Mouse (Mus musculus): ENCODE data around the gene Ift140. TPM values are rescaled to one million over a fixed set of nuclear protein-coding genes. Genes with fewer than 3 reads are reported as not detected.

Ift140 gene
- polyA plus RNA-seq, 1 experiment, result 22.9 TPM

- DNase-seq (ENCODE audit: low read depth), result peak; percentile 69
- TF ChIP-seq CTCF (IDR thresholded peaks at IDR 0.05; ENCODE audit: borderline replicate concordance, extremely low read depth, insufficient read depth, insufficient read length) (no peak), POLR2A (IDR thresholded peaks at IDR 0.05; ENCODE audit: borderline replicate concordance, extremely low read depth, insufficient read depth, insufficient read length, poor library complexity, severe bottlenecking) (no peak)
Observed at GRCm38 (mm10) chr17:25077771-25078372, 62.0 kb downstream of the Ift140 start.

- no peak for TF ChIP-seq CTCF (IDR thresholded peaks at IDR 0.05; ENCODE audit: borderline replicate concordance, extremely low read depth, insufficient read depth, insufficient read length)
- TF ChIP-seq POLR2A (IDR thresholded peaks at IDR 0.05; ENCODE audit: borderline replicate concordance, extremely low read depth, insufficient read depth, insufficient read length, poor library complexity, severe bottlenecking), result no peak
- no peak for DNase-seq (ENCODE audit: low read depth)
Observed at GRCm38 (mm10) chr17:25080210-25080609, 64.3 kb downstream of the Ift140 start.

GRCm38 (mm10) chr17:25080960-25081381 lies 65.1 kb downstream of the Ift140 start:
- peak; percentile 14 for DNase-seq (ENCODE audit: low read depth)
- TF ChIP-seq CTCF (IDR thresholded peaks at IDR 0.05; ENCODE audit: borderline replicate concordance, extremely low read depth, insufficient read depth, insufficient read length) (no peak), POLR2A (IDR thresholded peaks at IDR 0.05; ENCODE audit: borderline replicate concordance, extremely low read depth, insufficient read depth, insufficient read length, poor library complexity, severe bottlenecking) (no peak)

GRCm38 (mm10) chr17:25082081-25082847 lies 66.4 kb downstream of the Ift140 start:
- no peak for DNase-seq (ENCODE audit: low read depth)
- TF ChIP-seq CTCF (IDR thresholded peaks at IDR 0.05; ENCODE audit: borderline replicate concordance, extremely low read depth, insufficient read depth, insufficient read length) (no peak), POLR2A (IDR thresholded peaks at IDR 0.05; ENCODE audit: borderline replicate concordance, extremely low read depth, insufficient read depth, insufficient read length, poor library complexity, severe bottlenecking) (no peak)

- TF ChIP-seq CTCF (IDR thresholded peaks at IDR 0.05; ENCODE audit: borderline replicate concordance, extremely low read depth, insufficient read depth, insufficient read length) (no peak), POLR2A (IDR thresholded peaks at IDR 0.05; ENCODE audit: borderline replicate concordance, extremely low read depth, insufficient read depth, insufficient read length, poor library complexity, severe bottlenecking) (no peak)
- no peak for DNase-seq (ENCODE audit: low read depth)
Observed at GRCm38 (mm10) chr17:25082887-25083286, 67.0 kb downstream of the Ift140 start.

- DNase-seq (ENCODE audit: low read depth), result peak; percentile 41
- no peak for TF ChIP-seq POLR2A (IDR thresholded peaks at IDR 0.05; ENCODE audit: borderline replicate concordance, extremely low read depth, insufficient read depth, insufficient read length, poor library complexity, severe bottlenecking)
- peak; percentile 24; the same call in 1 of the 2 replicates for TF ChIP-seq CTCF (IDR thresholded peaks at IDR 0.05; ENCODE audit: borderline replicate concordance, extremely low read depth, insufficient read depth, insufficient read length)
Observed at GRCm38 (mm10) chr17:25083444-25083931, 67.6 kb downstream of the Ift140 start, which contains the start of gene Tmem204. Gene Tmem204, minus strand, starts transcription at chr17:25083591.

GRCm38 (mm10) chr17:25084835-25085385 lies 69.0 kb downstream of the Ift140 start:
- TF ChIP-seq CTCF (IDR thresholded peaks at IDR 0.05; ENCODE audit: borderline replicate concordance, extremely low read depth, insufficient read depth, insufficient read length), result no peak
- no peak for TF ChIP-seq POLR2A (IDR thresholded peaks at IDR 0.05; ENCODE audit: borderline replicate concordance, extremely low read depth, insufficient read depth, insufficient read length, poor library complexity, severe bottlenecking)
- DNase-seq (ENCODE audit: low read depth), result no peak

- no peak for TF ChIP-seq CTCF (IDR thresholded peaks at IDR 0.05; ENCODE audit: borderline replicate concordance, extremely low read depth, insufficient read depth, insufficient read length)
- TF ChIP-seq POLR2A (IDR thresholded peaks at IDR 0.05; ENCODE audit: borderline replicate concordance, extremely low read depth, insufficient read depth, insufficient read length, poor library complexity, severe bottlenecking), result no peak
- DNase-seq (ENCODE audit: low read depth), result no peak
Observed at GRCm38 (mm10) chr17:25086724-25087123, 70.8 kb downstream of the Ift140 start.

GRCm38 (mm10) chr17:25089158-25089557 lies 73.3 kb downstream of the Ift140 start:
- TF ChIP-seq CTCF (IDR thresholded peaks at IDR 0.05; ENCODE audit: borderline replicate concordance, extremely low read depth, insufficient read depth, insufficient read length), result no peak
- no peak for TF ChIP-seq POLR2A (IDR thresholded peaks at IDR 0.05; ENCODE audit: borderline replicate concordance, extremely low read depth, insufficient read depth, insufficient read length, poor library complexity, severe bottlenecking)
- no peak for DNase-seq (ENCODE audit: low read depth)

GRCm38 (mm10) chr17:25090450-25090849 lies 74.6 kb downstream of the Ift140 start:
- DNase-seq (ENCODE audit: low read depth), result no peak
- no peak for TF ChIP-seq CTCF (IDR thresholded peaks at IDR 0.05; ENCODE audit: borderline replicate concordance, extremely low read depth, insufficient read depth, insufficient read length)
- no peak for TF ChIP-seq POLR2A (IDR thresholded peaks at IDR 0.05; ENCODE audit: borderline replicate concordance, extremely low read depth, insufficient read depth, insufficient read length, poor library complexity, severe bottlenecking)

GRCm38 (mm10) chr17:25096221-25096620 lies 80.3 kb downstream of the Ift140 start:
- TF ChIP-seq POLR2A (IDR thresholded peaks at IDR 0.05; ENCODE audit: borderline replicate concordance, extremely low read depth, insufficient read depth, insufficient read length, poor library complexity, severe bottlenecking) (no peak), CTCF (IDR thresholded peaks at IDR 0.05; ENCODE audit: borderline replicate concordance, extremely low read depth, insufficient read depth, insufficient read length) (no peak)
- DNase-seq (ENCODE audit: low read depth), result no peak
